Mouse (Mus musculus): Measurements from ENCODE around the gene Il17d. TPM values are rescaled to one million over a fixed set of nuclear protein-coding genes. Genes with fewer than 3 reads are reported as not detected.

Gene Il17d
- polyA plus RNA-seq, 1 experiment: 4.3 TPM

GRCm38 (mm10) chr14:57552945-57553344, 28.4 kb downstream of the Il17d start:
- H3K4me3 ChIP-seq (ENCODE audit: control insufficient read depth, insufficient read depth, low read length): no peak overlapping the region
- TF ChIP-seq CTCF (IDR thresholded peaks at IDR 0.05; ENCODE audit: borderline replicate concordance, control insufficient read depth, extremely low read depth, insufficient read depth, low read length, poor library complexity) (no peak), POLR2A (IDR thresholded peaks at IDR 0.05; ENCODE audit: control insufficient read depth, extremely low read depth, insufficient read depth, low read length, poor library complexity) (no peak)
- no peaks in the 10 kb centered on the region for H3K27me3 ChIP-seq (ENCODE audit: control insufficient read depth, insufficient read depth, low read length)
- no peak for DNase-seq
- peaks cover 8% of the 10 kb centered on the region for H3K36me3 ChIP-seq (ENCODE audit: control insufficient read depth, insufficient read depth, low read length)
- no peaks in the 10 kb centered on the region for H3K4me1 ChIP-seq (replicated peaks; ENCODE audit: control insufficient read depth, insufficient read depth, low read length)
- H3K27ac ChIP-seq (ENCODE audit: control insufficient read depth, insufficient read depth, low read length): no peak overlapping the region

GRCm38 (mm10) chr14:57554434-57554833, 29.9 kb downstream of the Il17d start:
- Histone ChIP-seq H3K4me1 (replicated peaks; ENCODE audit: control insufficient read depth, insufficient read depth, low read length) (no peaks in the 10 kb centered on the region), H3K4me3 (ENCODE audit: control insufficient read depth, insufficient read depth, low read length) (no peak overlapping the region), H3K36me3 (ENCODE audit: control insufficient read depth, insufficient read depth, low read length) (peaks cover 8% of the 10 kb centered on the region), H3K27me3 (ENCODE audit: control insufficient read depth, insufficient read depth, low read length) (no peaks in the 10 kb centered on the region), H3K27ac (ENCODE audit: control insufficient read depth, insufficient read depth, low read length) (no peak overlapping the region)
- TF ChIP-seq CTCF (IDR thresholded peaks at IDR 0.05; ENCODE audit: borderline replicate concordance, control insufficient read depth, extremely low read depth, insufficient read depth, low read length, poor library complexity) (no peak), POLR2A (IDR thresholded peaks at IDR 0.05; ENCODE audit: control insufficient read depth, extremely low read depth, insufficient read depth, low read length, poor library complexity) (no peak)
- no peak for DNase-seq
- WGBS: 95% methylated on average over 5 of the region's 5 CpGs

GRCm38 (mm10) chr14:57555471-57556070, 31.0 kb downstream of the Il17d start:
- 96% methylated on average over 7 of the region's 7 CpGs for WGBS

GRCm38 (mm10) chr14:57556922-57557321, 32.3 kb downstream of the Il17d start:
- no peaks in the 10 kb centered on the region for H3K4me1 ChIP-seq (replicated peaks; ENCODE audit: control insufficient read depth, insufficient read depth, low read length)
- H3K27ac ChIP-seq (ENCODE audit: control insufficient read depth, insufficient read depth, low read length): no peak overlapping the region
- 95% methylated on average over 1 of the region's 1 CpGs for WGBS
- H3K4me3 ChIP-seq (ENCODE audit: control insufficient read depth, insufficient read depth, low read length): no peak overlapping the region
- TF ChIP-seq CTCF (IDR thresholded peaks at IDR 0.05; ENCODE audit: borderline replicate concordance, control insufficient read depth, extremely low read depth, insufficient read depth, low read length, poor library complexity) (no peak), POLR2A (IDR thresholded peaks at IDR 0.05; ENCODE audit: control insufficient read depth, extremely low read depth, insufficient read depth, low read length, poor library complexity) (no peak)
- no peaks in the 10 kb centered on the region for H3K36me3 ChIP-seq (ENCODE audit: control insufficient read depth, insufficient read depth, low read length)
- no peak for DNase-seq
- no peaks in the 10 kb centered on the region for H3K27me3 ChIP-seq (ENCODE audit: control insufficient read depth, insufficient read depth, low read length)

More at GRCm38 (mm10) chr14:57555471-57556070, 31.0 kb downstream of the Il17d start:
- Histone ChIP-seq H3K27me3 (ENCODE audit: control insufficient read depth, insufficient read depth, low read length) (no peaks in the 10 kb centered on the region), H3K36me3 (ENCODE audit: control insufficient read depth, insufficient read depth, low read length) (no peaks in the 10 kb centered on the region), H3K4me1 (replicated peaks; ENCODE audit: control insufficient read depth, insufficient read depth, low read length) (no peaks in the 10 kb centered on the region), H3K4me3 (ENCODE audit: control insufficient read depth, insufficient read depth, low read length) (no peak overlapping the region), H3K27ac (ENCODE audit: control insufficient read depth, insufficient read depth, low read length) (no peak overlapping the region)
- TF ChIP-seq POLR2A (IDR thresholded peaks at IDR 0.05; ENCODE audit: control insufficient read depth, extremely low read depth, insufficient read depth, low read length, poor library complexity) (no peak), CTCF (IDR thresholded peaks at IDR 0.05; ENCODE audit: borderline replicate concordance, control insufficient read depth, extremely low read depth, insufficient read depth, low read length, poor library complexity) (no peak)
- no peak for DNase-seq

- TF ChIP-seq CTCF (IDR thresholded peaks at IDR 0.05; ENCODE audit: borderline replicate concordance, control insufficient read depth, extremely low read depth, insufficient read depth, low read length, poor library complexity): no peak
- no peak for TF ChIP-seq POLR2A (IDR thresholded peaks at IDR 0.05; ENCODE audit: control insufficient read depth, extremely low read depth, insufficient read depth, low read length, poor library complexity)
- Histone ChIP-seq H3K36me3 (ENCODE audit: control insufficient read depth, insufficient read depth, low read length) (peaks cover 3% of the 10 kb centered on the region; the same call in 1 of the 2 replicates), H3K27ac (ENCODE audit: control insufficient read depth, insufficient read depth, low read length) (no peak overlapping the region), H3K4me1 (replicated peaks; ENCODE audit: control insufficient read depth, insufficient read depth, low read length) (no peaks in the 10 kb centered on the region; the same call in 1 of the 2 replicates), H3K27me3 (ENCODE audit: control insufficient read depth, insufficient read depth, low read length) (no peaks in the 10 kb centered on the region), H3K4me3 (ENCODE audit: control insufficient read depth, insufficient read depth, low read length) (no peak overlapping the region)
- 96% methylated on average over 6 of the region's 6 CpGs for WGBS
- DNase-seq: no peak
These were observed 41.0 kb downstream of the Il17d start for GRCm38 (mm10) chr14:57565626-57566025.

- WGBS: 2% methylated on average over 35 of the region's 35 CpGs
These were observed 46.9 kb downstream of the Il17d start, which contains the start of gene Eef1akmt1 for GRCm38 (mm10) chr14:57571155-57572133. Gene Eef1akmt1, minus strand, starts transcription at chr14:57571612.

More at GRCm38 (mm10) chr14:57571155-57572133, 46.9 kb downstream of the Il17d start, which contains the start of gene Eef1akmt1:
- no peaks in the 10 kb centered on the region for H3K27me3 ChIP-seq (ENCODE audit: control insufficient read depth, insufficient read depth, low read length)
- no peaks in the 10 kb centered on the region for H3K36me3 ChIP-seq (ENCODE audit: control insufficient read depth, insufficient read depth, low read length)
- TF ChIP-seq CTCF (IDR thresholded peaks at IDR 0.05; ENCODE audit: borderline replicate concordance, control insufficient read depth, extremely low read depth, insufficient read depth, low read length, poor library complexity): peak; percentile 66; the same call in 1 of the 2 replicates
- peak; percentile 90 for TF ChIP-seq POLR2A (IDR thresholded peaks at IDR 0.05; ENCODE audit: control insufficient read depth, extremely low read depth, insufficient read depth, low read length, poor library complexity)
- peak within 1 kb of the TSS; percentile 60 for H3K4me3 ChIP-seq (ENCODE audit: control insufficient read depth, insufficient read depth, low read length)
- peak; percentile 96 for DNase-seq
- H3K4me1 ChIP-seq (replicated peaks; ENCODE audit: control insufficient read depth, insufficient read depth, low read length): no peaks in the 10 kb centered on the region; the same call in 1 of the 2 replicates
- H3K27ac ChIP-seq (ENCODE audit: control insufficient read depth, insufficient read depth, low read length): no peak within 1 kb of the TSS; the same call in 1 of the 2 replicates
